Comparison of ENCODE assay signal across 11 mouse cellular contexts in genomic region chr7:29421909-29422244, GRCm38 (mm10).
DNase-seq lines count a peak whose midpoint lies in the region; ATAC-seq lines count a peak whose summit lies in the region.
"Had no signal": no experiment of that assay in that cellular context is flagged by ENCODE, and none has a peak within 500 bp of the region (broad histone marks: within the 10 kb centered on the region; RNA-seq: fewer than 3 reads in every experiment).

No protein-coding gene starts in this region.

- peak overlapping the region; percentile 65; the same call in 1 of the 2 replicates for H3K27ac ChIP-seq in hindbrain, embryonic 14.5 days
- peak overlapping the region; percentile 57 for H3K27ac ChIP-seq in midbrain, embryonic 14.5 days (replicated peaks; ENCODE audit: low read depth, low read length)

- H3K4me2 ChIP-seq in hindbrain, embryonic 14.5 days (replicated peaks): no peak overlapping the region
- H3K4me2 ChIP-seq in midbrain, embryonic 14.5 days (ENCODE audit: low read length): no peak overlapping the region

- no peaks in the 10 kb centered on the region for H3K27me3 ChIP-seq in hindbrain, embryonic 14.5 days (ENCODE audit: control insufficient read depth, insufficient read depth, low read length)
- no peaks in the 10 kb centered on the region for H3K27me3 ChIP-seq in midbrain, embryonic 14.5 days (ENCODE audit: control insufficient read depth, insufficient read depth, low read length)

- H3K4me3 ChIP-seq in hindbrain, embryonic 14.5 days (replicated peaks; ENCODE audit: low read length): no peak overlapping the region
- H3K4me3 ChIP-seq in midbrain, embryonic 14.5 days (replicated peaks; ENCODE audit: low read depth, low read length): no peak overlapping the region

- ATAC-seq in frontal cortex, adult (ENCODE audit: low TSS enrichment): 0 out of 2 replicates have a peak, but pooled peaks have one; percentile 32
- 0 out of 2 replicates have a peak, but pooled peaks have one; percentile 12 for ATAC-seq in common myeloid progenitor, adult 5-6 weeks (replicated peaks; ENCODE audit: low read depth, poor library complexity, severe bottlenecking)
- no peak for ATAC-seq in hindbrain, embryonic 14.5 days (ENCODE audit: low FRiP score)
- no peak for ATAC-seq in midbrain, embryonic 14.5 days (ENCODE audit: low FRiP score, low TSS enrichment)

- peaks cover 13% of the 10 kb centered on the region; the same call in 1 of the 2 replicates for H3K4me1 ChIP-seq in hindbrain, embryonic 14.5 days (replicated peaks; ENCODE audit: control insufficient read depth, insufficient read depth, low read length)
- H3K4me1 ChIP-seq in midbrain, embryonic 14.5 days (ENCODE audit: control insufficient read depth, insufficient read depth, low read length): peaks cover 14% of the 10 kb centered on the region

- peak overlapping the region; percentile 11; the same call in 1 of the 2 replicates for H3K9ac ChIP-seq in hindbrain, embryonic 14.5 days
- H3K9ac ChIP-seq in midbrain, embryonic 14.5 days (replicated peaks; ENCODE audit: low read length): no peak overlapping the region

- no peaks in the 10 kb centered on the region for H3K36me3 ChIP-seq in hindbrain, embryonic 14.5 days (replicated peaks; ENCODE audit: control insufficient read depth, insufficient read depth)
- H3K36me3 ChIP-seq in midbrain, embryonic 14.5 days (ENCODE audit: control insufficient read depth, insufficient read depth, low read length): no peaks in the 10 kb centered on the region

- 34% methylated on average over 3 of the region's 3 CpGs for WGBS in hindbrain, embryonic 14.5 days
- WGBS in midbrain, embryonic 14.5 days: 25% methylated on average over 3 of the region's 3 CpGs

- DNase-seq in frontal cortex, postnatal 14 days (ENCODE audit: low spot score in 2 of 2): no peak
- no peak for DNase-seq in hindbrain, embryonic 14.5 days (ENCODE audit: low spot score)
- DNase-seq in midbrain, embryonic 14.5 days: no peak
- DNase-seq in spleen, postnatal 36 days (ENCODE audit: low spot score in 2 of 2): no peak
- DNase-seq in kidney, postnatal 14 days: no peak
- no peak for DNase-seq in spleen, postnatal 10 days (ENCODE audit: low spot score in 2 of 2)
- DNase-seq: cerebellum, adult 11-12 months; heart, postnatal 36 days; thymus, postnatal 36 days had no signal

- no peaks in the 10 kb centered on the region for H3K9me3 ChIP-seq in hindbrain, embryonic 14.5 days (ENCODE audit: control insufficient read depth, low read length)
- no peaks in the 10 kb centered on the region for H3K9me3 ChIP-seq in midbrain, embryonic 14.5 days (ENCODE audit: control insufficient read depth, low read length)

Comparison
In these comparisons a context has a peak if more than half of its experiments do, and no peak if none do; other contexts are left out.
1. ATAC-seq: peak in frontal cortex, adult (single experiment) and common myeloid progenitor, adult 5-6 weeks (single experiment); none in hindbrain, embryonic 14.5 days (single experiment) and midbrain, embryonic 14.5 days (single experiment).